Mouse (Mus musculus) cerebellum, postnatal 36 days (tissue): Measurements from ENCODE around the gene Fto.

Experiments used
- DNase-seq, 2 experiments: peaks; one replicate each; pipeline ENCODE4 v3.0.0; 2021 to 2022; ENCODE audit warnings: mixed read lengths in 2 of 2

Gene Fto

DNA sequence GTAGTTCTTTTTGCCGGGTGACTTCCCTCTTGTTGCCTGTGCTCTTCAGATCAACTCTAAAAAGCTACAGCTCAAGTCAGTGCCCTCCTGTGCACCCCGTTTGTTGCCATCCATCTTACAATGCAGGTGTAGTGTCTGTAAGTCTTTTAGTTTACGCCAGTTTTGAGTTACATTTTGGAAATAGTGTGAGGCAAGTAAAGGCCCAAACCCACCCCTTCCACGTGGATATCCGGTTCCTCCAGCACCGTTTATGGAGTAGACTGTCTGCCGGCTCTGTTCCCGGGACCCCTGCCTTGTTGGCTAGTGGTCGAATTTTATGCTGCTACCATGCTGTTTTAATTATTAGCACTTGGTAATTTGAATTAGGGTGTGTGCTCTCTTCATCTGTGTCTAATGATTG lies 46.2 kb downstream of the Fto start:
- no peak for DNase-seq

GRCm38 (mm10) chr8:91360644-91361357 lies 47.5 kb downstream of the Fto start:
- no peak for DNase-seq

DNA sequence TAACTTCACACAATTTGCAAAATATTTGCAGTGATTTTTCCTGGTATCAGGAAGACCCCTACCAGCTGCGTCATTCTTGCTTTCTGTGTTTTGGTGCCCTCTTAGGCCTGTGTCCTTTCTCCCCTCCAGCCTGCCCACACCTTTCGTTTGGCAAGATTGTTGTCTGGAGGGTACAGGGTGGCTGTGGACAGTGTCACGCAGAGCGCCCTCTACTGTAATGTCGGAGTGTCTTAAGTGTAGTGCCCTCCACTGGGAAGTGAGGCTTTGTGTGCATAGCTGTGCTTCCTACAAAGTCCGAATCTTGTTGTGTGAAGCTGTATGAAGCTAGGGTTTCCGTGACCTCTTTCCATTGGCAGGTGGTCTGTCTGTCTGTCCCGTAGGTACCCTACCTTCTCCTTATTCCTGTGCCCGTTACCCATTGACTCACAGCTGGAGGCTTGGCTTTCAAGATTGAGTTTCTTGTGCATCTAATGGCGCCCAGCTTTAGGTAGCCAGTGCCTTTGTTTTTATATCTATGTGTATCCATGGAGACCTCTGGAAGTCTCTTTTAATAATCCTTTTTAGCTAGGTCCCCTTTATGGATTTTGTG lies 50.0 kb downstream of the Fto start:
- DNase-seq = no peak

DNA sequence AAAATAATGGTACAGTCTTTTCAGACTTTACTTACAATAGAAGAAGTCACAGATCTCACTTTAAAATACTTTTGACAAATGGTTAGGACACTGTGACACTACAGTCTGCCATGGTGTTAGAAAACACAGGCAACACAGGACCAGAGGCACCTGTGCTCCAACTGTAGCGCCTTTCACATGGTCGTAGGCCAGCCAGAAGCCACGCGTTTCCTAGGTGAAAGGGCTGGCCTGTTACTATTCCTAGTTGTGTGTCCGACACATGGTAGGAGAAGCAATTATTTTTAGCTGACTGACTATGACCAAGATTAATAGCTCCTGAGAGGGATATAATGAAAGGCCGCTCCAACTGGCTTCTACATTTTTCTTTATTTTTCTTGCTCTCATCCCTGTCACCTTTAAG lies 50.9 kb downstream of the Fto start:
- DNase-seq = no peak

DNA sequence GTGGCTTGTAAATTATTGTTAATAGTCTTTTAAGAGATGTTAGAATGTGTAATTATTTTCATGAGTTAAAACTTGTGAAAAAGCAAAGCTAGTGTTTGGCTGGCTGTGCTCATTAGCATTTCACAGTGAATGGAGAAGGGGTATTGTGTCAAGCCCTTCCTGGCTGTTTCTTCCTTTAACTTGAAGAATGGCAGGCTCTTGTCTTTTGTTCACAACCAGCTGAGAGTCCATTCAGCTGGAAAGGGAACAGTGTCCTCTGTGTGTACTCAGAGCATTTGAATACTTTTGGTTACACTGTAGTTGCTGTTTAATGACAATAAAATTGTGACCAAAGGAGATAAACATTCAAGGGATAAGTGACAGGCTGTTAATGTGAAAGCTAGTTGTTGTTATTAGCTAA lies 52.5 kb downstream of the Fto start:
- no peak for DNase-seq

DNA sequence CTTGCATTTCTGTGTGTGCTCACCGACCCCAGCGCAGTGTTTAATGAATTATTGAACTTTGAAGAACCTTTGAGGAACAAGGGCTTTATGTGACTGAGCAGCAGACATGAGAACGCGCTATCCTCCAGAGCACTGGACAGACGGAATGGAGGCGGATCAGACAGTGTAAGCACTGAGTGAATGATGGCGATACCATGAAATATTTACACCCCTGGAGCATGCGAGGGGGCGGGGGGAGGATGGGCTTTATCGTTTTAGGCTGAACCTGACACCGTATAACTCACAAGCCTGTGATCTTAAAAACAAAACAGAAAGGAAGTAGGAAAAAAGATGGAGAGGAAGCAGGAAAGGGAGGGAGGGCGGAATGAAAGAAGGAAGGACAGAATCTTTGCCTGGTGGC lies 57.6 kb downstream of the Fto start:
- no peak for DNase-seq

DNA sequence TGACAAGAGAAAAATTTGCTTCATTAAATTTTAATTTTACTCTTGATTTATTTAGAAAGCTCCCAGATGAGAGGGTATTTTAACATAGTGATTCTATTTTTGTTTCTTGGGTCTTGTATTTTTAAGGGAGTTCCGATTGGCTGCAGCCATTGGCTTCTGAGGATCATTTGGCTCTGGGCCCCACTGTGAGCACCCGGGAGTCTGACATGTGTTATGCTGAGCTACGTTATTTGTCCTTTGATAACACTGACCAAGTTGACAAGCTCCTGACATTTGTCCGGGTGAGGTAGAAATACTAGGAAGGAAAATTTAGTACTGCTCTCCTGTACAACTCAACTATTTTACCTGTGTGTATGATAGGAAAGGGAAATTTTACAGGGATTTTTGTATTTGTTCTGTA lies 58.7 kb downstream of the Fto start:
- DNase-seq = peak; percentile 36 to 42

- no peak for DNase-seq
Observed at GRCm38 (mm10) chr8:91372780-91373577, 59.7 kb downstream of the Fto start.

DNA sequence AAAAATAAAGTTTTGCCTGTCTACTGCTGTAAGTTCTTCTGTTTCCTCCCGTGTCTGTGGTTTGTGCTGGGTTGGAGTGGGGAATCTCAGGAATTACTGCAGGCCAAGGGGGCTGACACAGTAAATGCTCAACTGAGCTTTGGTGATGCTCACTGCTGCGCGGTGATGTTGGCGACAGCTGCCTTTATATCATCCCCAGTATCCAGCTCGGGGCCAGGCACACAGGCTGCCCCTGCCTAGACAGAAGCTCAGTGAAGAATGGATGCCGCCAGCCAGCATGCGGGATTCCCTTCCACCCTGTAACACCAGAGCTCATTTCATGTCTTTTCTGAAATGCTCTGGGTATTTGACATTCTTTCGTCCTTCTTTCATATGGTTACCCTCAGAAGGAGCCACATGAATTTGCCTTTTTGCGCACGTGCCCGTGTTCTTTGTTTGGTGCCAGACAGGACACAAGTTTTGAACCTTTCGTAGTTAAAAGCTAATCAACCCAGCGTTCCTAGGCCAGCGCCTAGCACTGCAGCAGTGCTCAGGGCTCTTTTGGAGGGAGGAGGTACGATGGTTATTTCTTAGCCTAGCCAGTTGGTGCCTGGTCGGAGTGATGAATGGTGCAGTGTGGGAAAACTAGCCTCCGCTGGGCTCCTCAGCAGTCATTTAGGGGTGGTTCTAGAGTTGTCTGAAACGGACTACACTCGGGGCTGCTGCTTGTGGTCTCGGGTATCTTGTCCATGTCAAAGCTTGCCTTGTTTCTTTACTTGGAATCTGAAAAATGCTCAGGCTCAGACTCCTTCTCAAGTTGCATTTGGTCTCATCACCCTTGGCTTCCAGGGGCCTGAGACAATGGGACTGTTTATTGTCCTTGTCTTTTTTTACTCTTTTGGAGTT lies 62.0 kb downstream of the Fto start:
- no peak for DNase-seq

DNA sequence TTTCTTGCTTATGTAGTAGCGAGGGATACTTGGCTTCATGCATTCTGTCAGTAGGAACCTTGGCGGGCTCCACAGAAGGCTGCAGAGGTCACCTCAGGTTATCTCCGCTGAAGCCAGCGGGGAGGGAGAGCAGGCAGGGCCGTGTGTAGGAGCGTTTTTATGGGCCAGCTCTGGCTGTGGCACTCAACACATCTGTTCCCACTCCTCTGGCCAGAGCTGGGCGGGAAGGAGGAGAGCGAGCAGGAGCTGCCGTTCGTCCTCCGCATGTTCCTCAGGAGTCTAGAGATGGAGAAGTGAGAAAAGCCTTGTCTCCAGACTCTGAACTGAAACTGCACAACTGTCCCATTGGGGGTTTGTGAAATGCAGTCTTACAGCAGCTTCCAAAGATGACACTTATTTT lies 63.5 kb downstream of the Fto start:
- DNase-seq = no peak

GRCm38 (mm10) chr8:91377275-91377674 lies 64.0 kb downstream of the Fto start:
- DNase-seq = no peak

DNA sequence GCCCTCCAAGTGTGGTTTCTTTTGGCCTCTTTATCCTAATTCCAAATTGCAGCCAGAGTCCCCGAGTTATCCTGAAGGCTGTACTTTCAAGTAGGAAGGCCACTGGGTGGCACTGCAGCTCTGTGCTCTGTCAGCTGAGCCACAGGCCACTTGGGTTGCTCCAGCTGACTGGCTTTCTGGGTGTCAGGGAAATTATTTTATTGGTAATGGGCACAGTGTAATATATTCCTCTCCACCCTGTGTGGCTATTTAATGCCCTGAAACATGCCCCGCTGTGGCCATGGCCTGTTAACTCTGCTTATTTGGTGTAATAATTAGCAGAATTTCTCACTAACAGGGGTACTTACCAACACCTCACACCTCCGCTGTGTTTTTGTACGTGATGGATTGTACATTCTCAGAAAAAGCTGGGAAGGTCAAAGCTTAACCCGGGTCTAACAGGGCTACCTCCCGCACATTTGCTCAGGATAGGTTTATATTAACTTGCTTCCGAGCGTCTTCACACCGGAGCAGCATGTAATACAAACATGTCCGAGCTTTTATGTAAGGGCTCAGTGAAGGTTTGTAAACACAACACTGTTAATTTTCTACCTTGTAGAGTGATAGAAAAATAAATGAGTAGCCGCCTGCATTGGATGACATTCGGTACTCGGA lies 65.6 kb downstream of the Fto start:
- peak; percentile 82 for DNase-seq

DNA sequence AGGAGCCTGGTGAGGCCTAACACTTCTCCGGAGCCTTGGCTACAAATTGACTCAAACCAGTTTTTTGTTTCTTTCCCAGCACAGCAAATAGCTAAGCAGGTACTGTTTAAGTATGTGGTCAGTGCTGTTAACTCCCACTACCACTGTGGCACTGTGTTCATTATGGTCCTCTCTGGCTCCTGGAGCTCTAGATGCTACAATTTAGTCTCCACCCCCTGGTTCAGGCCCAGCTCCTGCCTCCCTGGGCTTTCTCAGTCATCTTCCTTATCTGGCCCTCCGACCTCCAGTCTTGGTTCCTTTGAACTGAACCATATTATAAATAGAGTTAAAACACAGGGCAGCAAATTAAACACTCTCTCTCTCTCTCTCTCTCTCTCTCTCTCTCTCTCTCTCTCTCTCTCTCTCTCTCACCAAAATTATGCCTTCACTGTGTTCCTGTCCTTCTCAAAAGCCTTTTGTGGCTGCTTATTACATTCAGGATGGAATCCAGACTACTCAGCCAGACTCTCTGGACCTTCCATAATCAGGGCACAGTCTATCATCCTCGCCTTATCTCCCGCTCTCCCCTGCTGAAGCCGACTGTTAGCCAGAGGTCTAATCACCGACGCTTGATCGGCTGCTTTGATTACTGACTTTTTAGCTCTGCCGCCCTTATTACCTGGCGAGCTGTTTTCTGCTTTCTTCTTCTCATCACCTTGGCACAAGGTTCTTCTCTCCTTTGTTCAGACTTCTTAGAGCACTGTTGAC lies 67.6 kb downstream of the Fto start:
- no peak for DNase-seq

DNA sequence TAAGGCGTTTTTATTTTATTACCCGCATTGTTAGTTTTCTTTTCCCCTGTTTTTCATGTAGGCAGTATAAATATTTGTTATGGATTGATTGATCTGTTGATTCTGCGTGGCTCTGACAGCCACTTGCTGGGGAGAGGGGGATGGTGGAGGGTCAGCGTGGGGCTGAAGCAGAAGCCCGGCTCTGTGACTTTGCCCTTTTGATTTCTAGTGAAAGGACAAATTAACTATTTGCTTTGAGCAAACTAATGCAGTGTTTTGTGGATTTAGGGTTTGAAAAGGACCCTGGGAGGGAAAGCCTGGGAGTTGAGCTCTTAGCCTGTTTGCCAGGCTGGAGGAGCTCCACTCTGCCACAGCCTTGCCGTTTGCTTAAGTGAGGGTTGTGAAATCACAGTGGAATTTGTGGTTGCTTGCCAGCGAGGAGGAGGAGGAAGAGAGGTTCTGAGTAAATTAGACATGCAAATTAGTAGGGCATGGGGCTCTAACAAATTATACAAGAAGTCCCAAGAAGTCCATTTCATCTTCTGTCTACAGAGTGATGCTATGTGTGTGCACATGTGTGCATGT lies 68.3 kb downstream of the Fto start:
- no peak for DNase-seq

- DNase-seq = no peak
Observed at GRCm38 (mm10) chr8:91383210-91383609, 69.9 kb downstream of the Fto start.

- DNase-seq = no peak
Observed at GRCm38 (mm10) chr8:91383811-91384210, 70.5 kb downstream of the Fto start.

GRCm38 (mm10) chr8:91384389-91384788 lies 71.1 kb downstream of the Fto start:
- DNase-seq = no peak

- no peak for DNase-seq
Observed at GRCm38 (mm10) chr8:91385808-91386207, 72.5 kb downstream of the Fto start.

DNA sequence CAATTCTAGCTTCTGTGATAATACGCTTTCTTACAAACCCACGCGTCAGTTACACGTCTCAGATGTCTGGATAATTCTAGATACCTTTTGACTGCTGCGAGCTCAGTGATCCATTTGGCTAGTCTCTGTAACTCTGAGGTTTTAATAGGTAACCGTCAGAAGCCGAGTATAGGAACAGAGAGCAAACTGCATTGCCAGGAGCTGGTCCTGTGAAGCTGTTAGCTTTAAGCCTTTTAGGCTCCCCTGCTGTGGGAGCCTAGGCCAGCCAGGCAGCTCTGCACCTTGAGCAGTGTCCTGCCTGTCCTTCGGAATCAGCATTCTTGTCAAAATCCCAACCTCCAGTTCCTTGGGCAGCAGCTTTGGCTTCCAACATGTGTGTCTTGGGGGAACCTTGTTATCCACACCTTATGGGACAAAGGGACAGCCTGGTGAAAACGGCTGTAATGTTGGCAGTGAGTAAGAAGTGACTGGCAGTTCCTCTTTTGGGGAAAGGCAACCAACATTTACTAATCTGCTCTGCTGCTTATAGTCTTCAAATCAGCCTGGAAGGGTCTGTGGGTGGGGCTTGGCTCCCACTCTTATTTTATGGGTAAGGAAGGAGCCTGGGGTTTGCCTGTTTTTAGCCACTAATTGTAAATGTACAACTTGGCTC lies 77.2 kb downstream of the Fto start:
- no peak for DNase-seq

GRCm38 (mm10) chr8:91392261-91392660 lies 78.9 kb downstream of the Fto start:
- no peak for DNase-seq
